Mouse (Mus musculus): Measurements from ENCODE around the gene Ppard.

The Ppard gene

DNA sequence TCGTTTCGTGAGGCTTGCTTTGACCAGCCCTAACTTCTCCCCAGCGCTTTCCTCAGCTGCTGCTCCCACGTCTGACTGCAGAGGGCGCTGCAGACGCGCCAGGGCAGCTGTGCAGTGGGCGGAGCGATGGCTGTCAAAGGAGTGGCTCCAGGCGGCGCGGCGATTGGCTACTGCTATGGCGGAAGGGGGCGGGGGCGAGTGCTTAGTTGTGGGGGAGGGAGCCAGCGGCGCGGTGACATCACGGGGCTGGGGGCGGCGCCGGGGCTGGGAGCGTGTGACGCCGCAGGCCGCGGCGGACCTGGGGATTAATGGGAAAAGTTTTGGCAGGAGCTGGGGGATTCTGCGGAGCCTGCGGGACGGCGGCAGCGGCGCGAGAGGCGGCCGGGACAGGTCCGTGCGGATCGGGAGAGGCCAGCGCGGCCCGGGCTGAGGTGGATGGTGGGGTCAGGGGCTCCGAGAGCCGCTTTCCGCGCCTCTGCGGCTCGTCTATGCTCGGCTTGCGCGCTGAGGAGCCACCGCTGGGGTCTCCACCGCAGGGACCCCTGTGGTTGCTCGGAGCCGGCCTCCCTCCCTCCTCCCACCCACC, at the start of gene Ppard:
Ppard (plus strand) TSS at position 226 of the 586 bp plus-strand sequence.
- POLR2A ChIA-PET = interaction anchor here (0.5 to 6.4 kb wide), 38 partner anchors 8 to 531 kb away, joined by 3 to 44 read pairs (median 4); partner anchors contain the start of genes Def6 (in 1 of the 4) and Fance (in 1 of the 4)
- CTCF ChIA-PET = interaction anchor here (0.6 to 3.5 kb wide), 66 partner anchors 8 to 1137 kb away, joined by 3 to 24 read pairs (median 4); partner anchors contain the start of genes Def6 (in 3 of the 4), Fance (in 1 of the 4) and Mtch1 (in 1 of the 4)

DNA sequence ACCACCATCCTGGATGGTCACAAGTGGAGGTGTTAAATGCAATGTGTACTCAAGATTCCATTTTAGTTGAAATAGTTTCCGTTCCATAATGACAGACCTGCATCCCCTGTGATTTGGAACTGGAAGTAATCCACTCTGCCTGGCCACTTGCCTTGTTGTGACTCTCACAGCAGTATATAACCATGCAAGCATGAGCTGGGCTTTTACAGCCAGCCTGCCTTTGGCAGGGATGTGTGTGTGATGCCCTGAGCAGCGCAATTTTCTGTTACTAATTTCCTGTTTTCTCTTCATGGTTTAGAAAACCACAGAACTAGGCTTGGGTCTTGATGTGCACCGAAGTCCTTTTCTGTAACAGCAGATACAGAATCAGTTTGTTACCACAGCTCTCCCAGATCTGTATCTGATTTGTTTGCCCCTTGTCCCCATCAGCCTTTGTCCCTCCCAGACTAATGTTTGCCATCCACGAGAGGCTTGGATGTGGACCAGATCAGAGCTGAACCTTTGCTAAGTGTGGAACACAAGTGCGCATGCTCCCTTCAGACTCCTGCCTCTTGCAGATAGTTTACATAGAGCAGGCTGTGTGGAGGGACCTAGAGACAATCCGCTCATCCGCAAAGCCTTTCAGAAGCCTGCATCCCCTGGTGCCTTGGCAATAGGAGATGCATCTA, 47.4 kb upstream of the Ppard start:
- CTCF ChIA-PET = interaction anchor here in 1 of 4 experiments (1.4 kb wide), 1 partner anchor 9 kb away, joined by 3 read pairs; no protein-coding TSS in a partner anchor
- POLR2A ChIA-PET = interaction anchor here in 1 of 4 experiments (0.6 to 0.8 kb wide), 2 partner anchors 22 to 103 kb away, joined by 3 read pairs; no protein-coding TSS in a partner anchor

DNA sequence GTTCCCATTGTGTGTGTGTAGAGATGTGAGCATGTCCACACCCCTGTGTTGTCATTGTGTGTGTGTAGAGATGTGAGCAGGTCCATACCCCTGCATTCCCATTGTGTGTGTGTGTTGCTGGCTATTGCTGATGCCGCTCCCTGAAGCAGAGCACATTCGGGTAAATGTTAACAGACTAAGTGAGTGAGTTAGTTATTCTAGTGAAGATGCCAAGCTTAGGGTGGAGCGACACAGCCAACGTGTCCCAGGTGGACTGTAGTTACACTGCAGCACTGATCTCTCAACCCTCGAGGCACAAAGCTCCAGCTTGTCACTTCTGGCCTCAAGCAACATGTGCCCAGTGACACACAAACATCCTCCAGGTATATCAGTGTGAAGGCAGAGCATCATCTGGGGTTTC, 44.2 kb upstream of the Ppard start:
- ChIA-PET CTCF (interaction anchor here in 1 of 4 experiments (0.6 kb wide), 1 partner anchor 18 kb away, joined by 3 read pairs; no protein-coding TSS in a partner anchor), POLR2A (interaction anchor here in 2 of 4 experiments (0.6 to 1.3 kb wide), 3 partner anchors 93 to 142 kb away, joined by 3 to 4 read pairs (median 4); no protein-coding TSS in a partner anchor)

DNA sequence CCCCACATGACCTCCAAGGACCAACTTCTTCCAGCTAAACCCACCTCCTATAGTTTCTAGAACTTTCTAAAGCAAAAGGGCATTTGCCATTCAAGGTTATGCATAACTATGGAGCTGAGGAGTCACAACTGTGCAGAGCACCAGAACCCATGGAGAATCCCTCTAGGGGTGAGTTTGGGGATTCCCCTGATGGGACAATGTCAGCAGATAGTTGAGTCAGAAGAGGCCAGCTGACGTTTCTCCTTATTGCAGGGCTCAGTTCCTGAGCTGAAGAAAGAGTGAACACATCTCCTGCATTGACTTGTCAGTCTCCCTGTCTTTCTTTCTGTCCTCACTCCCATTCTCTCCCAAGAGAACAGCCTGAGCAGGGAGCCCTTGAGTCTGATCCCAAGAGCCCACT, 39.7 kb upstream of the Ppard start:
- POLR2A ChIA-PET = interaction anchor here in 1 of 4 experiments (1.0 kb wide), 2 partner anchors 16 to 29 kb away, joined by 3 to 4 read pairs; partner anchors contain the start of gene Zfp523

DNA sequence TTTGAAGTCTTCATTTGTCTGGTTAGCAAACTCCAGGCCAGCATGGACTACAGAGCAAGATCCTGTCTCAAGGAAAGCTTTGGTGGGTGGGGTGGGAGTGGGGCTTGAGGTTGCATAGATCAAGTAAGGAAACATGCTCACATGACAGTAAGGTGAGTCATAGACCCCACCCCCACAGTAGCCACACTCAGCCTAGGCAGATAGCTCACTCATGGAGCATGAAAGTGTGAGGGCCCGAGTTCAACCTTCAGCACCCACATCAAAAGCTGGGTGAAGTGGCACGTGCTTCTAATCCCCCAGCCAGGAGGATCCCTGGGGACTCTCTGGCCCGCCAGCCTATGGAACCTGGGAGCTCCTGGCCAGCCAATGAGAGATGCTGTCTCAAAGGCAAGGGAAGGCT, 38.9 kb upstream of the Ppard start:
- ChIA-PET CTCF (interaction anchor here in 3 of 4 experiments (0.6 to 2.8 kb wide), 5 partner anchors 8 to 78 kb away, joined by 3 to 15 read pairs (median 4); partner anchors contain the start of gene Def6 (in 1 of the 3)), POLR2A (interaction anchor here in 2 of 4 experiments (0.6 to 1.5 kb wide), 4 partner anchors 14 to 121 kb away, joined by 3 read pairs; partner anchors contain the start of gene Def6 (in 1 of the 2))

More for the DNA sequence above, 39.7 kb upstream of the Ppard start:
- CTCF ChIA-PET = interaction anchor here in 3 of 4 experiments (0.6 to 1.3 kb wide), 4 partner anchors 12 to 67 kb away, joined by 3 to 5 read pairs (median 4); partner anchors contain the start of gene Def6 (in 1 of the 3)

DNA sequence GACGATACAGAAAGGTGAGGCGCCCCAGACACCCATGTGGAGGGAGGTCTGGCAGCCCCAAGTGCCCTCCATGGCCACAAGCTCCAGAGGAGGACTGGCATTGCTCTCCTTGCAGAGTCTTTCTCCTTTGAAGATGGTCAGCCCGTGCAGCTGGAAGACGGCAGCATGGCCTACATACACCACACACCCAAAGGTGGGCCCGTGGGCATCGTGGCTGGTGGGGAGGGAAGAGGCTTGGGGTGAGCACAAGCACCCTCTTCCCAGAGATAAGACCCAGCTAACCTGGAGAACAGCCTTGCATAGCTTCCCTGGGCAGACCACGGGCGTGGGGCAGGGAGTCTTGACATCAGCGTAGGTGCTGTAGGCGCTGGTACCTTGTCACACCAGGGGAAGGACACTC, 37.5 kb upstream of the Ppard start:
- ChIA-PET CTCF (interaction anchor here (1.0 to 2.8 kb wide), 7 partner anchors 9 to 95 kb away, joined by 3 to 15 read pairs (median 3); no protein-coding TSS in a partner anchor), POLR2A (interaction anchor here in 2 of 4 experiments (0.7 to 1.7 kb wide), 5 partner anchors 10 to 119 kb away, joined by 3 to 7 read pairs (median 4); partner anchors contain the start of gene Def6 (in 1 of the 2))

DNA sequence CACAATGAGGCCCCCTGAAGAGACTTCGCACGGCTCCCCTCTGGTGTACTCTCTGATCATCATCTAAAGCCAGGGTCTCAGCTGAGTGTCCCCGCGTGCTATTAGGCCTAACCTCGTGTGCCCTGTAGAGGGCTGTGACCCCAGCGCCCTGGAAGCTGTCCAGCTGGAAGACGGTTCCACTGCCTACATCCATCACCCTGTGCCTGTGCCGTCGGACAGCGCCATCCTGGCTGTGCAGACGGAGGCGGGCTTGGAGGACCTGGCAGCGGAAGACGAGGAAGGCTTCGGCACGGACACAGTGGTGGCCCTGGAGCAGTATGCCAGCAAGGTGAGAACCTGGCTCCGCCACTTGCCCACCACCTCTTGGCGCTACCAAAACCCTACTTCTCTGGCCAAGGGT, 34.9 kb upstream of the Ppard start:
- ChIA-PET CTCF (interaction anchor here (0.5 to 2.1 kb wide), 9 partner anchors 9 to 1246 kb away, joined by 3 to 11 read pairs (median 4); partner anchors contain the start of genes Def6 (in 1 of the 4) and Ppard (in 1 of the 4)), POLR2A (interaction anchor here in 2 of 4 experiments (0.7 to 2.7 kb wide), 5 partner anchors 10 to 134 kb away, joined by 3 to 11 read pairs (median 6); partner anchors contain the start of gene Def6 (in 2 of the 2))

DNA sequence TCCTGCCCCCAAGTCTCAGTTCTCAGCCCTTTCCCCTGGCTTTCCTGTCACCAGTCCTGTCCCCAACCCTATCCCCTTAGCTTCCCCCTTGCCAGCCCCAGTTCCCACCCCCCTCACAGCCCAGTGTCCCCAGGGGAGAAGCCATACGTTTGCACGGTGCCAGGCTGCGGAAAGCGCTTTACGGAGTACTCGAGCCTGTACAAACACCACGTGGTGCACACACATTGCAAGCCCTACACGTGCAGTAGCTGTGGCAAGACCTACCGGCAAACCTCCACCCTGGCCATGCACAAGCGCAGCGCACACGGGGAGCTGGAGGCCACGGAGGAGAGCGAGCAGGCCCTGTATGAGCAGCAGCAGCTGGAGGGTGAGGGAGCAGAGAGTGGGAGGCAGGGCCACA, 30.5 kb upstream of the Ppard start:
- POLR2A ChIA-PET = interaction anchor here in 3 of 4 experiments (0.5 to 2.4 kb wide), 6 partner anchors 11 to 115 kb away, joined by 3 to 6 read pairs (median 3); partner anchors contain the start of gene Ppard (in 1 of the 3)
- CTCF ChIA-PET = interaction anchor here in 3 of 4 experiments (0.6 to 3.6 kb wide), 8 partner anchors 11 to 571 kb away, joined by 3 to 24 read pairs (median 4); no protein-coding TSS in a partner anchor

DNA sequence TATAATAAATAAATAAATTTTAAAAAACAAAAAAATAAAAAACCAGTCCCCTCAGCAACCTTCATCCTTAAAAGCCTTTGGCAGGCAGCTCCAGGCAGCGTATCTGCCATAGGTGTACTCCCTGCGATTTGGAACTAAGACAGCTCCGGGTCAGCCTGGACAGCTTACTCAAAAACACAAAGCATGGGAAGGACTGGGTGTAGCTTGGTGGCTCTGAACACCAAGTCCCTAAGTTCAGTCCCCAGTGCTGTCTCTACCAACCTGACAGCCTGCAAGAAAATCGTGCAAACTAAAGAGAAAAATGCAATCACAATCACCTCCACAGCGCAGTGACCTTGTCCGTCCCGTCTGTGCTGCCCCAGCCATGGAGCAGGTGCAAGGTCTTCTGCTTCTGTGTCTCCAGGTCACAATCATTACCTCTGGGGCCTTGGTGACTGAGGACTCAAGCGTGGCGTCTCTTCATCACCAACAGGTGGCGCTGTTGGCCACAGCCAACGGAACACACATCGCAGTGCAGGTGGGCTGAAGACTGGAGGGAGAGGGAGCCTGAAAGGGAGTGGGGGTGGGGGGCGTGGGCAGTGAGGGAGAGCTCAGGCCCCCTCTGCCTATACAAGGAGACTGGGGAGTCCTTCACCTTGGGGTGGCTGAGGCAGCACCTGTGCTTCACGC, 28.3 kb upstream of the Ppard start:
- POLR2A ChIA-PET = interaction anchor here (0.5 to 2.0 kb wide), 12 partner anchors 8 to 802 kb away, joined by 3 to 8 read pairs (median 3); partner anchors contain the start of gene Uhrf1bp1 (in 1 of the 4)
- CTCF ChIA-PET = interaction anchor here (0.5 to 1.7 kb wide), 37 partner anchors 8 to 227 kb away, joined by 3 to 16 read pairs (median 4); partner anchors contain the start of gene Ppard (in 1 of the 4)

DNA sequence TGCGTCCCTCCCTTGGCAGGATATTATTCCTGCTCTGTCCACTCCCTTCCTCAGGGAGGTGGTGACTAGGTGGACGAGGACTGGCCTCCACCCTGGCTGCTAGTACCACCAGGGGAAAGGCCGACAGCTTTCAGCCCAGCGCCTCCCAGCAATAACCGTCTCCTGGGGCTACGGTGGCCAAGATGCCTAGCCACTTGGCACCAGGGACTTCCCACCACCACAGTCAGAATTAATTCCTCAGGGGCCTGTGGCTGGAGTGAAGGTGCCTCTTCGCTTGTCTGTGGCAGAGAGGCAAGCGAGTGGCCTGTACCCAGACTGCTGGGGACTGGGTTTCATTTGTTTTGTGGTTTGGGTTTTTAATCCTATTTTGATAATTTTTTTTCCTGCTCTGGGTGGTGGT, 27.1 kb upstream of the Ppard start:
- CTCF ChIA-PET = interaction anchor here in 3 of 4 experiments (0.8 to 1.7 kb wide), 8 partner anchors 16 to 185 kb away, joined by 3 to 5 read pairs (median 3); partner anchors contain the start of gene Ppard (in 1 of the 3)
- POLR2A ChIA-PET = interaction anchor here in 3 of 4 experiments (1.3 to 1.7 kb wide), 3 partner anchors 9 to 56 kb away, joined by 3 to 8 read pairs (median 3); no protein-coding TSS in a partner anchor

DNA sequence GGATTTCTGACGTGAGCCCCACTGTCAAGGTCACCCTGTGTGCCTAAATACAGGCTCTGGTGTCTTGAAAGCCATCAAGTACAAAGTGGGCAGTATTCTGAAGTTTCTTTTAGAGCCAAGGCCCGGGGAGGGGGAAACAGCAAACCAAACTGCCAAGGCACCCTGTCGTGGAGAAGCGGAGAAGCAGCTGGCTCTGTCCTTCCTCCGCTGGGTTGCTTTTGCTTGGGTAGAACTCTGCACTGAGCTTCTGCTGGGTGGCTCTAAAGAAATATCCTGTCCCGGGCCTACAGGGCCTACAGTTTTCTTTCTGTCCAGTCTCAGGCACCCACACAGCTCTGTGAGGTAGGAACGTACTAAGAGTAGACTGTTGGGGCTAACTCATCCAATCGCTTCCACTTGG, 25.4 kb upstream of the Ppard start:
- CTCF ChIA-PET = interaction anchor here (0.5 to 3.5 kb wide), 53 partner anchors 7 to 964 kb away, joined by 3 to 57 read pairs (median 4); partner anchors contain the start of genes Ppard (in 2 of the 4), Fance (in 1 of the 4), Rpl10a (in 1 of the 4) and Tcp11 (in 1 of the 4)
- POLR2A ChIA-PET = interaction anchor here (0.5 to 3.2 kb wide), 66 partner anchors 8 to 528 kb away, joined by 3 to 50 read pairs (median 4); partner anchors contain the start of genes Fance (in 2 of the 4), Ppard (in 1 of the 4), Rpl10a (in 1 of the 4) and Scube3 (in 1 of the 4)

DNA sequence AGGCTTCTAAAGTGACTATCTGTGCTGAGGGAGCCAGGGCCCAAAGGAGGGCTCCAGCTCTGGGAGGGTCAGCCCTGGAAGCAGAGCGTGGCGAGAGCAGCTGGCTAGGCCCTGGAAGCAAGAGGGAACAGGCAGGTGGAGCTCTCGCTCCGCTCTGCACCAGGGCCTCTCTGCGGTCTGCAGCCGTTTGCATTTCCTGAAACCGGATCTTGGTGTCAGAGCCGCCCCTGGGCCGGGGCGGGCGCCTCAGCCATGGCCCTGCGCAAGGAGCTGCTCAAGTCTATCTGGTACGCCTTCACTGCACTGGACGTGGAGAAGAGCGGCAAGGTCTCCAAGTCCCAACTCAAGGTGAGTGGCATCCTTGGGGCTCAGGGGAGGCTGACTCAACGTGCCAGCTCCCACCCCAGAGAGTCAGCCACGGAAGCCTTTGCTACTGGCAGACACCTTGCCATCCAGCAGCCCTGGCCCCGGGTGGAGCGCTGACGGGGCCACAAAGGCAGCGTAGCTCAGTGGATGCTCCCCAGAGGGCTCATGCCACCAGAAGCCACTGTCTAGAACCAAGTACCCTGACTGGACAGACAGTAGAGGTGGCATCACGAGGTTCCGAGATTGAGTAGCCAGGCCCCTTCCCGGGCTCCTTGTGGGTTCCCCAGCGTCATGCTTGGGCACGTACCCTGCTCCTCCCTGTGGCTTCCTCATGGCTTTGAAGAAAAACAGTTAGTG, 24.7 kb upstream of the Ppard start, which contains the start of gene Def6:
Def6 (plus strand) TSS at position 188 of the 723 bp plus-strand sequence.
- ChIA-PET CTCF (interaction anchor here (0.5 to 3.5 kb wide), 59 partner anchors 8 to 963 kb away, joined by 3 to 57 read pairs (median 4); partner anchors contain the start of genes Ppard (in 3 of the 4), Fance (in 1 of the 4), Rpl10a (in 1 of the 4) and Tcp11 (in 1 of the 4)), POLR2A (interaction anchor here (0.5 to 3.2 kb wide), 75 partner anchors 9 to 528 kb away, joined by 3 to 50 read pairs (median 3); partner anchors contain the start of genes Fance (in 2 of the 4), Ppard (in 1 of the 4), Rpl10a (in 1 of the 4) and Scube3 (in 1 of the 4))

DNA sequence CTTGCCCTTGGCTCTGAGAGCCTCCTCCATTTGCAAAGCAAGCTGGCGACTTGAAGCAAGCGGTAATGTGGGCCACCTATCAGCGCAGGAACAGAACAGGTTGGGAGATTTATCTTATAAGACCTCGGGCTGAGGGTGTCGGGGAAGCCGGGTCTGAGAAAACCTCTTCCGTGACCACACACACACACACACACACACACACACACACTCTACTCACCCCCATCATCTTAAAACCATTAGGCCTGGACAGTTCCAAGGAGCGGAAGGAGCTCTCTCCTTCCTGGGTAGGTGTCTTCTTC, 24.2 kb upstream of the Ppard start:
- CTCF ChIA-PET = interaction anchor here (0.5 to 3.5 kb wide), 31 partner anchors 8 to 948 kb away, joined by 3 to 57 read pairs (median 4); partner anchors contain the start of genes Ppard (in 2 of the 4), Fance (in 1 of the 4) and Tcp11 (in 1 of the 4)

DNA sequence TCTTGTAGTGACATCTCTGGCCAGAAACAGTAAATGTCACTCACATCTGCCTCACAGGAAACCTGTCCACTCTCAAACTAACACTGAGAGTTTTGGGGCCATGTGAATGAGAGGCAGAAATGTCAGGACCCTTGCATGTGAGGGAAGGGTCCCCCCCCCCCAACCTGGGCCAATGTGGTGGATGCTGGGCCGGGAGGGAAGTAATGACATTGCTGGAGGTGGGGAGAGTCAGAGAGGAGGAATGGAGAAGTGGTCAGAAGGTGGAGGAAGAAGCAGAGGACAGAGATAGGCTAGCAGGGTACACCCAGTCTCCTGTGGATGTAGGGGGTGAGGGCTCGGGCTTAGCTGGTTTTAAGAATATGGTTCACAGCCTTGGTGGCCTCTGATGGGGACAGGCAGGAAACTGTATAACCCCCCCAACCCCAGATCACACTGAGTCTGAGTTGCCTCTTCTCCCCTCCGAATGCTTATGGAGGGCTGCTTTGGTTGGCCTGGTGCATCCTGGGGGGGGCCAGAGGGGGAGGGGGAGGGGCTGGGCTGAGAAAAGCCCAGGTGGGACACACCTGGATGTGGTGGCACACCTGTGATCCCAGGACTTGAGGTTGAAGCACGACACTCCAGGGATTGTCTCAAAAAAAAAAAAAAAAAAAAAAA, 22.9 kb upstream of the Ppard start:
- POLR2A ChIA-PET = interaction anchor here in 2 of 4 experiments (0.5 to 3.0 kb wide), 5 partner anchors 11 to 113 kb away, joined by 3 to 11 read pairs (median 3); partner anchors contain the start of gene Fance (in 1 of the 2)
- CTCF ChIA-PET = interaction anchor here in 1 of 4 experiments (3.5 kb wide), 1 partner anchor 15 kb away, joined by 57 read pairs; no protein-coding TSS in a partner anchor

More for the DNA sequence above, 24.2 kb upstream of the Ppard start:
- POLR2A ChIA-PET = interaction anchor here (0.6 to 3.2 kb wide), 47 partner anchors 7 to 415 kb away, joined by 3 to 50 read pairs (median 4); partner anchors contain the start of genes Fance (in 1 of the 4), Ppard (in 1 of the 4), Rpl10a (in 1 of the 4) and Tcp11 (in 1 of the 4)

DNA sequence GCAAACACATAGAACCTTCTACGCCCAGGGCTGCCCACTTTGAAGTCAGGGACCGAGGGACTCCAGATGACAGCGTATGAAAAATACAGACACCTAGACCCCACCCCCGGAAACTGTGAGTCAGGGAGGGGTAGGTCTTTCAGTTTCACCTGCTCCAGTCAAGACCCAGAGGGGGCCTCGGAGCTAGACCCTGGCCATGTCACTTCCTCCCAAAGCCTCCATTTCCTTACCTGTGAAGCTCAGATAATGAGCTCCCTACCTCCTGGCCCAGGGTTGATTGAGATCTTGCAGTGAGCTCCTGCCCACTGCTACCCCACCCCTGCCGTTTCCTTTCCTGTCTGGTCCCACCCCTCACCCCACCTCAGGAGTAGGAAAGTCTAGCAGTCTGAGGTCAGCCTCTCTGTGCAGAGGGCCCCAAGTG, 20.6 kb upstream of the Ppard start:
- POLR2A ChIA-PET = interaction anchor here in 3 of 4 experiments (0.5 to 3.9 kb wide), 38 partner anchors 8 to 356 kb away, joined by 3 to 48 read pairs (median 4); partner anchors contain the start of genes Fance (in 1 of the 3), Ppard (in 1 of the 3) and Uhrf1bp1 (in 1 of the 3)
- CTCF ChIA-PET = interaction anchor here (0.6 to 3.3 kb wide), 18 partner anchors 8 to 936 kb away, joined by 3 to 24 read pairs (median 6); partner anchors contain the start of gene Ppard (in 1 of the 4)

Data from embryonic stem cell, embryonic (primary cell).